Comparison of ENCODE assay signal across 23 mouse cellular contexts in genomic region chr9:15587157-15587854, GRCm38 (mm10). TPM values are rescaled to one million over a fixed set of nuclear protein-coding genes. Genes with fewer than 3 reads are reported as not detected.
DNase-seq lines count a peak whose midpoint lies in the region; ATAC-seq and TF ChIP-seq lines count a peak whose summit lies in the region.
"Had no signal": no experiment of that assay in that cellular context is flagged by ENCODE, and none has a peak within 500 bp of the region (broad histone marks: within the 10 kb centered on the region; RNA-seq: fewer than 3 reads in every experiment).

No protein-coding gene starts in this region.

- ATAC-seq in kidney, postnatal 0 days (replicated peaks; ENCODE audit: low FRiP score, low read depth): no peak
- ATAC-seq in kidney, embryonic 16.5 days (ENCODE audit: low FRiP score, low TSS enrichment): no peak
- ATAC-seq in granulocyte monocyte progenitor cell, adult 5-6 weeks (replicated peaks; ENCODE audit: poor library complexity, severe bottlenecking): peak; percentile 53; the same call in 1 of the 2 replicates
- no peak for ATAC-seq in hindbrain, embryonic 14.5 days (ENCODE audit: low FRiP score)
- ATAC-seq: intestine, embryonic 15.5 days; lung, postnatal 0 days; midbrain, embryonic 16.5 days had no signal

- H3K9me3 ChIP-seq in kidney, postnatal 0 days (replicated peaks; ENCODE audit: low read length): no peaks in the 10 kb centered on the region
- H3K9me3 ChIP-seq in kidney, embryonic 16.5 days (ENCODE audit: low read length): 0 out of 2 replicates have a peak, but pooled peaks cover under 1% of the 10 kb centered on the region
- H3K9me3 ChIP-seq in hindbrain, embryonic 14.5 days (ENCODE audit: control insufficient read depth, low read length): no peaks in the 10 kb centered on the region
- H3K9me3 ChIP-seq: embryonic facial prominence, embryonic 13.5 days; heart, embryonic 15.5 days; hindbrain, embryonic 10.5 days; intestine, embryonic 15.5 days; liver, embryonic 15.5 days had no signal

- no peak for TF ChIP-seq CTCF in kidney, postnatal 0 days (IDR thresholded peaks at IDR 0.05; ENCODE audit: low read depth)

- H3K27me3 ChIP-seq in kidney, postnatal 0 days (ENCODE audit: insufficient read depth, low read length): no peaks in the 10 kb centered on the region
- H3K27me3 ChIP-seq in kidney, embryonic 16.5 days (ENCODE audit: insufficient read depth, low read length): no peaks in the 10 kb centered on the region
- H3K27me3 ChIP-seq in hindbrain, embryonic 14.5 days (ENCODE audit: control insufficient read depth, insufficient read depth, low read length): no peaks in the 10 kb centered on the region
- H3K27me3 ChIP-seq: CH12.LX; embryonic facial prominence, embryonic 13.5 days; heart, embryonic 15.5 days; intestine, embryonic 15.5 days; liver, embryonic 15.5 days had no signal

- H3K27ac ChIP-seq in kidney, postnatal 0 days: no peak overlapping the region
- H3K27ac ChIP-seq in kidney, embryonic 16.5 days (ENCODE audit: low read length): no peak overlapping the region
- no peak overlapping the region for H3K27ac ChIP-seq in hindbrain, embryonic 14.5 days
- H3K27ac ChIP-seq: embryonic facial prominence, embryonic 13.5 days; gastrocnemius, adult 2 months; heart, adult 2 months; heart, embryonic 15.5 days; hindbrain, embryonic 10.5 days; intestine, embryonic 15.5 days; left cerebral cortex, adult 2 months; liver, embryonic 15.5 days had no signal

- no peak overlapping the region for H3K4me3 ChIP-seq in kidney, postnatal 0 days (replicated peaks; ENCODE audit: low read depth, low read length)
- no peak overlapping the region for H3K4me3 ChIP-seq in kidney, embryonic 16.5 days (ENCODE audit: low read length)
- no peak overlapping the region for H3K4me3 ChIP-seq in hindbrain, embryonic 14.5 days (replicated peaks; ENCODE audit: low read length)
- H3K4me3 ChIP-seq: embryonic facial prominence, embryonic 13.5 days; gastrocnemius, adult 2 months; heart, adult 2 months; heart, embryonic 15.5 days; hindbrain, embryonic 10.5 days; intestine, embryonic 15.5 days; left cerebral cortex, adult 2 months; liver, embryonic 15.5 days had no signal

- no peak overlapping the region for H3K9ac ChIP-seq in kidney, postnatal 0 days (ENCODE audit: low read depth, low read length)
- H3K9ac ChIP-seq in kidney, embryonic 16.5 days (replicated peaks; ENCODE audit: low read length): no peak overlapping the region
- no peak overlapping the region for H3K9ac ChIP-seq in hindbrain, embryonic 14.5 days
- H3K9ac ChIP-seq: embryonic facial prominence, embryonic 13.5 days; heart, embryonic 15.5 days; intestine, embryonic 15.5 days; liver, embryonic 15.5 days had no signal

- H3K36me3 ChIP-seq in kidney, postnatal 0 days (ENCODE audit: insufficient read depth, low read length): no peaks in the 10 kb centered on the region
- H3K36me3 ChIP-seq in kidney, embryonic 16.5 days (ENCODE audit: insufficient read depth, low read length): no peaks in the 10 kb centered on the region
- no peaks in the 10 kb centered on the region for H3K36me3 ChIP-seq in hindbrain, embryonic 14.5 days (replicated peaks; ENCODE audit: control insufficient read depth, insufficient read depth)
- H3K36me3 ChIP-seq: embryonic facial prominence, embryonic 13.5 days; heart, embryonic 15.5 days; hindbrain, embryonic 10.5 days; intestine, embryonic 15.5 days; liver, embryonic 15.5 days had no signal

- peak; percentile 14 for DNase-seq in kidney, postnatal 0 days (ENCODE audit: low spot score)
- DNase-seq in CD8-positive naive resting alpha-beta T cell, adult 2 months (ENCODE audit: low read depth in 2 of 2, low spot score in 2 of 2): peak; percentile 29 to 41
- peak; percentile 32 for DNase-seq in thymus, postnatal 14 days
- no peak for DNase-seq in frontal cortex, adult 2 months (ENCODE audit: extremely low spot score in 1 of 2, low spot score in 1 of 2)
- DNase-seq in hindbrain, embryonic 14.5 days (ENCODE audit: low spot score): no peak
- no peak for DNase-seq in cerebellum, postnatal 4 days (ENCODE audit: low spot score in 2 of 2)
- DNase-seq: adrenal gland, postnatal 10 days; cerebellum, adult 2 months; gastrocnemius, adult 2 months; heart, adult 2 months; kidney, postnatal 10 days had no signal

- 39% methylated on average over 6 of the region's 6 CpGs for WGBS in kidney, postnatal 0 days
- 39% methylated on average over 6 of the region's 6 CpGs for WGBS in kidney, embryonic 16.5 days
- 71% methylated on average over 6 of the region's 6 CpGs for WGBS in hindbrain, embryonic 14.5 days

- H3K4me2 ChIP-seq in kidney, postnatal 0 days (ENCODE audit: low read length): no peak overlapping the region
- H3K4me2 ChIP-seq in kidney, embryonic 16.5 days (replicated peaks; ENCODE audit: low read depth, low read length): no peak overlapping the region
- no peak overlapping the region for H3K4me2 ChIP-seq in hindbrain, embryonic 14.5 days (replicated peaks)
- H3K4me2 ChIP-seq: embryonic facial prominence, embryonic 13.5 days; heart, embryonic 15.5 days; intestine, embryonic 15.5 days; liver, embryonic 15.5 days had no signal

- no peaks in the 10 kb centered on the region for H3K4me1 ChIP-seq in kidney, postnatal 0 days (replicated peaks; ENCODE audit: insufficient read depth, low read length)
- no peaks in the 10 kb centered on the region for H3K4me1 ChIP-seq in kidney, embryonic 16.5 days (ENCODE audit: insufficient read depth, low read length)
- no peaks in the 10 kb centered on the region for H3K4me1 ChIP-seq in hindbrain, embryonic 14.5 days (replicated peaks; ENCODE audit: control insufficient read depth, insufficient read depth, low read length)
- H3K4me1 ChIP-seq: heart, embryonic 15.5 days; hindbrain, embryonic 10.5 days; intestine, embryonic 15.5 days; liver, embryonic 15.5 days had no signal

RNA-seq across cellular contexts. Expression of gene Deup1, which starts 40.4 kb away (rescaled TPM):
- 0.70 and 0.74 TPM in 2 replicates for polyA plus RNA-seq in kidney, postnatal 0 days (2015; fragmentation: Nextera tagmentation; extraction: Ambion mirVana)
- 0.50 and 0.82 TPM in 2 replicates for polyA plus RNA-seq in kidney, embryonic 16.5 days (2015; fragmentation: Nextera tagmentation; extraction: Ambion mirVana)
- not detected in 2 replicates for total RNA-seq in granulocyte monocyte progenitor cell, adult 5-6 weeks (2014; fragmentation: Nextera tagmentation)
- total RNA-seq in granulocyte monocyte progenitor cell, adult 5-6 weeks (2017): not detected in 2 replicates
- polyA plus RNA-seq in frontal cortex, adult 2 months (2012; rRNA removed): 0.08 and 0.11 TPM in 2 replicates
- 1.5 and 2.8 TPM in 2 replicates for polyA plus RNA-seq in hindbrain, embryonic 14.5 days (2014; fragmentation: Nextera tagmentation; extraction: Ambion mirVana)
- total RNA-seq: gastrocnemius, adult 2 months; heart, adult 2 months; megakaryocyte, adult 5-6 weeks had no signal

Comparison
In these comparisons a context has a peak if more than half of its experiments do, and no peak if none do; other contexts are left out.
1. DNase-seq: peak in kidney, postnatal 0 days (single experiment), CD8-positive naive resting alpha-beta T cell, adult 2 months (2 of 2) and thymus, postnatal 14 days (single experiment); none in frontal cortex, adult 2 months (0 of 2), hindbrain, embryonic 14.5 days (single experiment) and cerebellum, postnatal 4 days (0 of 2).